Mouse (Mus musculus): ENCODE data around the gene Gm26897.

DNA sequence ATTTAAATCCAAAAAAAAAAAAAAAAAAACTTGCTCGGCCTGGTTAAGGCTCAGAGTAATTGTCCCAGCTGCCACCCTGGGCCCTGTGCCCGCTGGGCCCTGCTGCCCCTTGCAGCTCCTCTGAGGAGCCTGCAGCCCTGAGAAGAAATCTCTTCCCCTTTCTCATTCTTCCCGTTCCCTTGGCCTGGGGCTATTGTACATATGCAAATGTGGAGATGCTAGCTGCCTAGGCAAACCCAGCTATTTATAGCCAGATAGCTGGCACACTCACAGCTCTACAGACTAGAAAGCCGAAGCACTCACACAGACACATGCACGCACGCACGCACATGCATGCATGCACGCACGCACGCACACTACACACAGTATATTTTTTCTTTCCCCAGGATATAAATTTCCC is 9.0 kb upstream of the Gm26897 start:
- no peak for TF ChIP-seq FLI1 (IDR thresholded peaks at IDR 0.05; ENCODE audit: low read length)
- TF ChIP-seq GATA1 (IDR thresholded peaks at IDR 0.05; ENCODE audit: borderline replicate concordance, low read length) = no peak
